Mouse (Mus musculus) embryo, embryonic 11.5 days (tissue): Measurements from ENCODE around the gene Sema3g.
A peak's percentile ranks its signal among the peaks of the same experiment; 100 is the strongest.

Source experiments
- DNase-seq: peaks from one replicate; pipeline ENCODE4 v3.0.0-alpha.2; 2012; ENCODE audit warnings: low read depth, low spot score

The Sema3g gene

GRCm38 (mm10) chr14:31195968-31196367 is 21.7 kb upstream of the Sema3g start:
- no peak for DNase-seq

- no peak for DNase-seq
Observed at GRCm38 (mm10) chr14:31197547-31198516, 19.8 kb upstream of the Sema3g start.

GRCm38 (mm10) chr14:31199599-31199998 is 18.1 kb upstream of the Sema3g start:
- DNase-seq = no peak

- no peak for DNase-seq
Observed at GRCm38 (mm10) chr14:31200038-31200437, 17.6 kb upstream of the Sema3g start.

- no peak for DNase-seq
Observed at GRCm38 (mm10) chr14:31204844-31205243, 12.8 kb upstream of the Sema3g start.

GRCm38 (mm10) chr14:31205244-31205561 is 12.5 kb upstream of the Sema3g start:
- DNase-seq = no peak

GRCm38 (mm10) chr14:31205562-31206467 is 11.8 kb upstream of the Sema3g start:
- DNase-seq = no peak

- peak; percentile 87 for DNase-seq
Observed at GRCm38 (mm10) chr14:31206472-31206981, 11.1 kb upstream of the Sema3g start.

- no peak for DNase-seq
Observed at GRCm38 (mm10) chr14:31207070-31207830, 10.4 kb upstream of the Sema3g start.

- no peak for DNase-seq
Observed at GRCm38 (mm10) chr14:31208084-31208483, 9.6 kb upstream of the Sema3g start, which contains the start of gene Tnnc1. TSS of gene Tnnc1 (plus strand) at chr14:31208312.

- DNase-seq = no peak
Observed at GRCm38 (mm10) chr14:31209133-31209557, 8.5 kb upstream of the Sema3g start.

- no peak for DNase-seq
Observed at GRCm38 (mm10) chr14:31211854-31212253, 5.8 kb upstream of the Sema3g start.

- DNase-seq = no peak
Observed at GRCm38 (mm10) chr14:31212499-31212898, 5.2 kb upstream of the Sema3g start.

GRCm38 (mm10) chr14:31213868-31214267 is 3.8 kb upstream of the Sema3g start:
- no peak for DNase-seq

GRCm38 (mm10) chr14:31214684-31215083 is 3.0 kb upstream of the Sema3g start:
- no peak for DNase-seq

GRCm38 (mm10) chr14:31215157-31216002 is 2.3 kb upstream of the Sema3g start:
- DNase-seq = peak; percentile 54

- DNase-seq = no peak
Observed at GRCm38 (mm10) chr14:31216846-31217245, 814 bp upstream of the Sema3g start, which contains the start of gene Nisch. TSS of gene Nisch (minus strand) at chr14:31216946.

- no peak for DNase-seq
Observed at GRCm38 (mm10) chr14:31226978-31227377, 9.3 kb downstream of the Sema3g start.

GRCm38 (mm10) chr14:31228234-31228633 is 10.6 kb downstream of the Sema3g start:
- DNase-seq = no peak

- no peak for DNase-seq
Observed at GRCm38 (mm10) chr14:31230442-31230841, 12.8 kb downstream of the Sema3g start.
